Mouse (Mus musculus) left cerebral cortex, adult 18-20 months (tissue): ENCODE measurements around the gene Etnppl. TPM values are rescaled to one million over a fixed set of nuclear protein-coding genes. Genes with fewer than 3 reads are reported as not detected.

Experiments
- DNase-seq, 2 experiments: peaks; one replicate each; pipeline ENCODE4 v3.0.0; 2021 to 2022; ENCODE audit warnings: low spot score in 2 of 2, mixed read lengths in 1 of 2
- total RNA-seq, 2 experiments: library from RNA; stranded (reverse); gene quantifications; 2 replicates each; pipeline ENCODE4 v1.2.3; 2021

The Etnppl gene
- total RNA-seq, 2 experiments from 2014 or later: 14.1 to 17.1 TPM

DNA sequence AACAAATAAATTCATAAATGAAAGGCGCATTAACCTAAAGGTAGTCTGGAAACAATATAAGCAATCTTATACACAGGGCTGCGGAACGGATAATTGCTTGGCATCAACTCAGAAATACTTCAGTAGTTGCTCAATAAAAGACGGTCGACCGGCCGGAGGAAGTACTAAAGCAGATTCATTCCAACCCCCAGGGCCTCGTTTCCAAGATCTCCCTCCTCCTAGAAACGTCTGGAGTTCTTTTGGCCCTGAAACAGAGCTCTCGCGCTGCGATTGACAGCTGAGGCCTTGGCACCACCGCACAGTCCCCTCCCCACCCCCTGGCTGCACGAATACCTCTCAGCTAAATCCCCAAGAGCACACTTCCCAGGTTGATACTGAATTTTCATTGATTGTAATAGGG lies 54.0 kb downstream of the Etnppl start:
- DNase-seq: no peak

DNA sequence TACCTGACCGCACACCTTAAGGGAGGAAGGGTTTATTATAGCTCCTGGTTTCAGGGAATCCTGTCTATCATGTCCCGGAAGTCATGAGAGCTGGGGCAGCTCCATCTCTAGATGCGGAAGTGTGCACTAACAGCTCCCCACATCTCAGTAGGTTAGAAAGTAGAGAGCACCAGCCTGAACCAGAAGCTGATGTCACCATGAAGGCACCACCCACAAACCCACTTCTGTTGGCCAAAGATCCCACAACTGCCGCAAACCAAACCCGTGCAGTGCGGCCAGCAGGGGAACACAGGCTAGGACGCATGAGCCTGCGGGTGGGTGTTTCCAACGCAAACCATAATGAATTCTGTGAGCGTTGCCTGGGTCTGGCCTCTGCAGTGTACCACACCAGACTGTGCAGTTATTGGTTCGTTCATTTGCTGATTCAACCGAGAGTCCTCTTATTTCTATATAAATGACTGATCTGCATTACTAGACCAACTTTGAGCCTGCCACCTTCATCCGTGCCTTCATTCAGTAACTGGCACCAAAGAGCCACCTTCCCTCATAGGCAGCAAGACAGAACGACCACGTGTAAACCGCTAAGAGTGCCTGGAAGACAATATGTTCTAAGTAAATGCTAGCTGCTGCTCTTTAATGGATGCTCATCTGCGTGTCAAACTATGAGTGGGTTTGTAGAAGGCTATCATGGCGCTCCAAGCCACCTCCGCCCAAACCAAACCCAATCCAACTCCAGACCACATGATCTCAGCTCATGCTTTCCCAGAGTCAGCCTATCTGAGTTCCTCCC lies 60.6 kb downstream of the Etnppl start:
- DNase-seq: no peak

DNA sequence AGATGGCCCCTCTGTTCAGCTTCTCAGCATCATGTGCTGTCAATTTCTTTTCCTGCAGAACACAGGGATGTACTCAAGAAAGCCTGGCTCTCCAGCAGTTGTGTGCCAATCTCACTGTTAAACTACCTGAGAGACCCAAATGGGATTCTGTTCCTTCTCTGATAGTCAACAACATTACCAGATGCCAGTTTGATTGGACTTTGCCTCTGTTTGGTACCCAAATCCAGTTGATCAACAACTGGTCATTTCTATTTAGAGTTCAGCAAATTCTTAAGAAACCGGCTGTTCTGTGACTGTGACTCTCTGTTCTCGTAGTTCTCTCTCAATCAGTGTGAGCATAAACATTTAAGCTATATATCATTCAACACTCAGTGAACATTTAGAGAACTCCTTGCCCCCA lies 64.0 kb downstream of the Etnppl start:
- no peak for DNase-seq

DNA sequence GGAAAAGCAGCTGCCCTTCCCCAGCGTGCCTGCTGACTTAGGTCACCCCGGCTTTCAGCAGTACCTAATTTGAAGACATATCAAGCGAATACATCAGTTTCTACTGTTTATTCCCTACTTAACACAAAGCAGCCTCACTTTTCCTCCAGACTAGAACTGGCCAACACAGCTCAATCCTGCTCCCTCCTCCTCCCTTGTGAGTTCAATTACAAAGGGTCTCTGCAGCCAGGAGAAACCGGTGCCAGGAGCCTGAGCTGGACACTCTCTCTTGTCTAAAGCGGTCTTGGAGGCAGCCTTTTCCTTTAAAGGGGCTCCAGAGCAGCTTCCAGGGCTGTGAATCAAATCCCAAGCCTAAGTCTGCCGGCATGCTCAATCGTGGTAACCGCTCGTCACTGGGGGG lies 64.9 kb downstream of the Etnppl start:
- no peak for DNase-seq

DNA sequence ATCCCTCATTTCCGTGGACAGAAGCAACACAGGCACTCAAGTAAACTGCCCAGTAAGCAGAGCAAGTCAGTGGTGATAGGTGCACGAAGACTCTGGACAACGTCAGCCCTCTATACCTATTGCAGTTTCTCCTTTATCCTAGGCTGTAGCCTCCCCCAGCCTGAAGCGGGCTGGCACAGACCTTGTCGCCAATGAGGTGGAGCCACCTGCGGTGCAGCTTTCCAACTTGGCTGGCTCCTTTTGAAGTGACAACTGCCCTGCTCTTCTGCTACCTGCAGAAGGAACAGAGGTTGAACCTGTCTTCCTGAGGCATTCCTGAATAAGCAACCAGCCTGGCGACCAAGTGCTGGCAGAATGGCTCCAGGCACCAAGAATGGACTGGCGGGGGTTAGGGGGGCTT lies 66.6 kb downstream of the Etnppl start:
- DNase-seq: no peak

DNA sequence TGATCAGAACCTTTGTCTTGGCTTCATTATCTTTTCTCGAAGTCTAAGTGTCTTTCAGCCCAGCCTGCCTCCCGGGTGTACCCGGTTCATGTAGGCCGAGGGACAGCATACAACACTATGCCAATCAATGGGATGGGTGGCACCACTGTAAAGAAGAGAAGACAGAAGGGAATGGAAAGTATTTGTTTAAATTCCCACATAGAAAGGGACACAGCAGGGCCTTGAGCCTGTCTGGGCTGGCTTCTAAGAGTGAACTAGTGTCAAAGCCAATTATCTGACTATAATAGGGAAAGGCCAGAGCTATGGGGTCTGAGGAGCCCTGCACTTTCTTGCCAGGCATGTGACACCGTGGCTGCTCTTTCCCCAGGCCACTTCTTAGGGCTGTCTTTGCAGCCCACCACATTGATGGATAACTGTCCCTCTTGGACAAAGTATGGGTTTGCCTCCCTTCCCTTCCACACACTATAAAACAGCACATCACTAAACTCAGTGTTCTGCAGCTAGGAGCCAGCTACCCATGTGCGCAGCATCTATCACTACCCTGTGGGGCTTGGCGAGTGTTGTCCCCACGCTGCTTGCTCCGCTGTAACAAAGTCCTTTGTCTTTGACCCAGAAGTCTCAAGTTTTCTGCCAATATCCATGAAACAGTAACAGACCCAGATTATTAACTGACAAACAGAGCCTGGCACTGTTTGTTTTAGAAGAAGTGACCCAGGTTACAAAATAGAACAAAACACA lies 67.2 kb downstream of the Etnppl start:
- DNase-seq: no peak

DNA sequence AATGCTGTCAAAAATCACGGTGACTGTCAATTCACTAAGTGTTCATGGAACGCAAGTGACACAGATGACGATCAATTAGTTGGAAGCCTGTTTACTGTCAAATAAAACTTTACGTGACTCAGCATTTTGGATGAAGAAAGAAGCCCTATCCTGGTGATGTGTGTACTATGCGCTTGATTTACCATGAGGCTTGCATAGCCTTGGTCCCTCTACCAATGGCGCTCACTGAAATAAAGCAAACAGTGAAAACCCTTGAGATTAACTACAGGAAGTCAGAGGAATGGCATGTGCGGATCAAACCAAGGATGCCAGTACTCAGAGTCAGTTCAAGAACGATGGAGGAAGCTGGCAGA lies 67.7 kb downstream of the Etnppl start:
- no peak for DNase-seq

DNA sequence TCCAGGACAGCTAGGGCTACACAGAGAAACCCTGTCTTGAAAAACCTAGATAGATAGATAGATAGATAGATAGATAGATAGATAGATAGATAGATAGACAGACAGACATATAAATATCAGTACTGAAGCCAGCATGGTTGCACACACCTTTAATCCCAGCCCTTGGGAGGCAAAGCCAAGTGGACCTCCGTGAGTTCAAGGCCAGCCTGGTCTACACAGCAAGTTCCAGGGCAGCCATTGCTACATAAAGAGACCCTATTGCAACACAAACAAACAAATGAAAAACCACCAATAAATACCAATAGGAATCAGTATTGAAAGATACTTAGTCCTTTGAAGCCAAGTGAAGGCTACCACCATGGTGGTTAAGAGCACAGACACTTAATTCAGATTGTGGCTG lies 69.8 kb downstream of the Etnppl start:
- no peak for DNase-seq

Other genes with a start within 250 kb of the Etnppl start
- gene Ostc, start 92.0 kb downstream of the Etnppl start, total RNA-seq: 10 to 100 TPM; 57.4 to 61.3 TPM
- gene Rpl34, start 113.0 kb downstream of the Etnppl start, total RNA-seq: 100 to 1,000 TPM; 343 to 349 TPM